Mouse (Mus musculus) forelimb bud, embryonic 11.5 days (tissue): ENCODE data around the gene Phrf1.

Experiments used
- DNase-seq: peaks from one replicate; pipeline ENCODE4 v3.0.0-alpha.2; 2012; ENCODE audit warnings: low read depth, low spot score

The Phrf1 gene

GRCm38 (mm10) chr7:141256159-141256558 lies 27.6 kb downstream of the Phrf1 start:
- no peak for DNase-seq

- DNase-seq, result no peak
Measured at GRCm38 (mm10) chr7:141261480-141261879, 32.9 kb downstream of the Phrf1 start.

GRCm38 (mm10) chr7:141263640-141264039 lies 35.1 kb downstream of the Phrf1 start:
- no peak for DNase-seq

GRCm38 (mm10) chr7:141264041-141264700 lies 35.6 kb downstream of the Phrf1 start:
- no peak for DNase-seq

- no peak for DNase-seq
Measured at GRCm38 (mm10) chr7:141264761-141265410, 36.3 kb downstream of the Phrf1 start.

GRCm38 (mm10) chr7:141265411-141265738 lies 36.8 kb downstream of the Phrf1 start:
- DNase-seq, result no peak

GRCm38 (mm10) chr7:141265739-141266561 lies 37.4 kb downstream of the Phrf1 start, which contains the start of gene Irf7:
TSS of gene Irf7 (minus strand) at chr7:141266481.
- peak; percentile 10 for DNase-seq

GRCm38 (mm10) chr7:141268466-141269272 lies 40.1 kb downstream of the Phrf1 start:
- DNase-seq, result no peak

- DNase-seq, result no peak
Measured at GRCm38 (mm10) chr7:141269273-141269545, 40.6 kb downstream of the Phrf1 start.

- no peak for DNase-seq
Measured at GRCm38 (mm10) chr7:141270631-141271030, 42.0 kb downstream of the Phrf1 start.

GRCm38 (mm10) chr7:141275356-141275755 lies 46.8 kb downstream of the Phrf1 start:
- no peak for DNase-seq

- DNase-seq, result no peak
Measured at GRCm38 (mm10) chr7:141276546-141276945, 48.0 kb downstream of the Phrf1 start, which contains the start of gene Cdhr5. TSS of gene Cdhr5 (minus strand) at chr7:141276786.

- no peak for DNase-seq
Measured at GRCm38 (mm10) chr7:141277701-141278678, 49.4 kb downstream of the Phrf1 start.

- DNase-seq, result peak; percentile 64
Measured at GRCm38 (mm10) chr7:141278766-141279590, 50.4 kb downstream of the Phrf1 start, which contains the start of gene Sct. TSS of gene Sct (minus strand) at chr7:141279133.

- no peak for DNase-seq
Measured at GRCm38 (mm10) chr7:141281442-141281841, 52.9 kb downstream of the Phrf1 start.

- DNase-seq, result no peak
Measured at GRCm38 (mm10) chr7:141282756-141283155, 54.2 kb downstream of the Phrf1 start.

GRCm38 (mm10) chr7:141288042-141288441 lies 59.5 kb downstream of the Phrf1 start:
- DNase-seq, result no peak

GRCm38 (mm10) chr7:141291921-141292582 lies 63.5 kb downstream of the Phrf1 start, which contains the start of gene Drd4:
TSS of gene Drd4 (plus strand) at chr7:141292006.
- peak; percentile 39 for DNase-seq
